Mouse (Mus musculus) left cerebral cortex, adult 18-20 months (tissue): ENCODE results near the gene Tprn. TPM values are rescaled to one million over a fixed set of nuclear protein-coding genes. Genes with fewer than 3 reads are reported as not detected.
"Not testable (repeated sequence)": the region's sequence is repeated elsewhere in the genome, so short reads cannot be mapped to it uniquely, and the experiment has no call there.

Experiments used
- DNase-seq, 2 experiments: peaks; one replicate each; pipeline ENCODE4 v3.0.0; 2021 to 2022; ENCODE audit warnings: low spot score in 2 of 2, mixed read lengths in 1 of 2
- total RNA-seq, 2 experiments: library from RNA; stranded (reverse); gene quantifications; 2 replicates each; pipeline ENCODE4 v1.2.3; 2021

Gene Tprn
- total RNA-seq, 2 experiments from 2014 or later: 13.7 to 17.9 TPM

DNA sequence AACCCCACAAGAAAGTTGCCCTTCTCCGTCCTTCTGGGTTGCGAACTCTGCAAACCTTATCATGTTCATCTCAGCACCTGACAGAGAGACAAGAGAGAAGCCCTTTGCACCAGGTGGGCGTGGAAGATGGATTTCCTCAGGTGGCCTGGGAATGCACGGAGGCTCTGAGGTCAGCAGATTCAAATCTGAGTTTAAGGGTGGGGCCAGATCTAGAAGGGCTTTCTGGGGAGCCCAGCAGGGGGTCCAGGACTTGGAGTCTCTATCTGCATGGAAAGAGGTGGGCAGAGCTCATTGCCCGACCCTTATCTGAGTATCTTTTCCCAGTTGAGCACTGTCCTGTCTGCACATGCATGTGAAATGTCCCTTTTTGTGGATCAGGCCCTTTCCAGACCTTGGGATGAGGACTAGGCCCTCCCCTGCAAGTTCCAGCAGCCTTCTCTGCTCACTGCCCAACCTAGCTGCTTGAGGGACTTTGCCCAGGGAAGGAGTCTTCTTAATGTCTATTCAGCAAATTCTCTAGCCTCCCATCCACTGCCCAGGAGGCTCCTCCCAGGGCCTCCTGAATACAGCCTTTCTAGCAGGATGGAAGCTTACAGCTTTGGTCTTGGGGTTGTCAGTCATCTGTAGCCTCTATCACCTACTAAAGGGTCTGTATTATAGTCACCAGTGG, 27.7 kb upstream of the Tprn start:
- no peak for DNase-seq

GRCm38 (mm10) chr2:25236614-25237013, 25.8 kb upstream of the Tprn start, which contains the start of gene Rnf224:
Gene Rnf224 (minus strand): TSS chr2:25236787.
- DNase-seq: no peak

DNA sequence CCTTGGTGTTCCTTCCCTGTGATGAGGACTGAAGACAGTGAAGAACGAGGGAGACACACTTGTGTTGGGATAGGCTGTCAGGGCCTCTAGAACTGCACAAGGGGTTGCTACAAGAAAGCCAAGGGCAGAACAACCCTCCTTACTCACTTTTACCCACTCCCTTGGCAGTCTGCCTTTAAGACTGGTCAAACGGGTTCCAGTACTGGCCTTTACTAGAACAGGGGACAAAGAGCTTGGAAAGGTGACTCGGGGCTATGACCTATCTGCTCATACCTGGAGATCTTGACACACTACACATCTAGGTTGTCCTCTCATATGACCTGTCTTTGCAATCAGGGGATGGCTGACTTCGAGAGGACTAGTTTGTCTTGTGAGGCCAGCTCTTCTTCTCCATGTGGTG, 24.9 kb upstream of the Tprn start:
- DNase-seq: no peak

GRCm38 (mm10) chr2:25238106-25238505, 24.3 kb upstream of the Tprn start:
- DNase-seq: no peak

GRCm38 (mm10) chr2:25239766-25240165, 22.7 kb upstream of the Tprn start:
- no peak for DNase-seq

- no peak for DNase-seq
These were observed 22.1 kb upstream of the Tprn start for GRCm38 (mm10) chr2:25240310-25240709.

- peak; percentile 69 to 75 for DNase-seq
These were observed 21.5 kb upstream of the Tprn start for GRCm38 (mm10) chr2:25240723-25241437.

GRCm38 (mm10) chr2:25241438-25241775, 21.0 kb upstream of the Tprn start:
- DNase-seq: no peak

DNA sequence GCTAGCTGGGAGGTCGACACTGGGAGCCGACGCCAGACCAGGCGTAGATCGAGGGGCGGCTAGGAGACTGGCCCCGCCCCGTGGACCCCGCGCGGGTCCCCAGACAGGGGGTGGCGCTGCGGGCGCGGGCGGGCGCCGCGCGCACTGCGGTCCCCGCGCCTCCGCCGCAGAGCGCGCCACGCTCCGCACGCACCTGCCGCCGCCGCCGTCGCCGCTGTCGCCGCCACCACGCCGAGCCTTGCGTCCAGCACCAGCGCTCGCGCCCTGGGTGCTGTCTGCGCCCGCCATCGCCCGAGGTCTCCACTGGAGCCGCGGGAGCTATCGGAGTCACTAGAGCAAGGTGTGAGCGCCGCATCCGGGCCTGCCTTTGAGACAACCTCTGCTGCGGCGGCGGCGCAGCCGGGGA, 20.3 kb upstream of the Tprn start, which contains the start of the genes Rnf208 and Cysrt1:
Gene Rnf208, plus strand, starts transcription at position 155 of the 406 bp plus-strand sequence.
Gene Cysrt1, minus strand, starts transcription at position 352 of the 406 bp plus-strand sequence.
- DNase-seq: peak; percentile 45 to 62

DNA sequence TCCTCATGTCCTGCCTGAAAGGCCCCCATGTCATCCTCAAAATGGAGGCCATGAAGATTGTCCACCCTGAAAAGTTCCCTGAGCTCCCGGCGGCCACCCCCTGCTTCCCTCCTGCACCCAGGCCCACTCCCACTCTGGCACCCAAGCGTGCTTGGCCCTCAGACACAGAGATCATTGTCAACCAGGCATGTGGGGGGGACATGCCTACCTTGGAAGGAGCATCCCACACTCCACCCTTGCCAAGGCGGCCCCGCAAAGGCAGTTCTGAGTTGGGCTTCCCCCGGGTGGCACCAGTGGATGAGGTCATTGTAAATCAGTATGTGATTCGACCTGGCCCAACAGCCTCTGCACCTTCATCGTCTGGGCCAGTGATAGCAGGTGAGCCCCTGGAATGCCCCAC, 19.1 kb upstream of the Tprn start:
- no peak for DNase-seq

GRCm38 (mm10) chr2:25244144-25244543, 18.3 kb upstream of the Tprn start:
- DNase-seq: no peak

- no peak for DNase-seq
These were observed 16.0 kb upstream of the Tprn start, which contains the start of gene AL732309.1 for GRCm38 (mm10) chr2:25246183-25247072. Gene AL732309.1 (minus strand): TSS chr2:25246863.

GRCm38 (mm10) chr2:25252331-25252730, 10.1 kb upstream of the Tprn start:
- no peak for DNase-seq

DNA sequence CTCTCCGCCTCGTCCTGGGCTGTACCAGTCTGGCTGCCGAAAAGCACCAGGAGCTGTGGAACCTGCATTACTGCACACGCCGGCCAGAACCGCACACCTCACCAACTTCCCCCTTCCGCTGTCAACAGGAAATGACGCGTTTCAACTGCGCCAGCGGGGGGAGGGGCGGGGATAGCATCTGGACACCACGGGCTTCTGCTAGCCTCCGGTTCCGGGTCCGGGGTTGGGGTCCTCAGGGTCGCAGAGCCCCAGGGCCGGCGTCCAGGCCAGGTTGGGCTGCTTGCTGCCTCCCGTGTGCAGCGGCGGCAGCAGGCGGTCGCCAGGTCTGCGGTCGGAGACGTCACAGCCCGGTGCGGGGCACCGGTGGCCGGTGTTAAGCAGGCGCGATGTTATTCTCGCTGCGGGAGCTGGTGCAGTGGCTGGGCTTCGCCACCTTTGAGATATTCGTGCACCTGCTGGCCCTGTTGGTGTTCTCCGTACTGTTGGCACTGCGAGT, 7.1 kb upstream of the Tprn start, which contains the start of gene Tmem203:
Gene Tmem203, plus strand, starts transcription at position 156 of the 496 bp plus-strand sequence.
- DNase-seq: peak; percentile 89

DNA sequence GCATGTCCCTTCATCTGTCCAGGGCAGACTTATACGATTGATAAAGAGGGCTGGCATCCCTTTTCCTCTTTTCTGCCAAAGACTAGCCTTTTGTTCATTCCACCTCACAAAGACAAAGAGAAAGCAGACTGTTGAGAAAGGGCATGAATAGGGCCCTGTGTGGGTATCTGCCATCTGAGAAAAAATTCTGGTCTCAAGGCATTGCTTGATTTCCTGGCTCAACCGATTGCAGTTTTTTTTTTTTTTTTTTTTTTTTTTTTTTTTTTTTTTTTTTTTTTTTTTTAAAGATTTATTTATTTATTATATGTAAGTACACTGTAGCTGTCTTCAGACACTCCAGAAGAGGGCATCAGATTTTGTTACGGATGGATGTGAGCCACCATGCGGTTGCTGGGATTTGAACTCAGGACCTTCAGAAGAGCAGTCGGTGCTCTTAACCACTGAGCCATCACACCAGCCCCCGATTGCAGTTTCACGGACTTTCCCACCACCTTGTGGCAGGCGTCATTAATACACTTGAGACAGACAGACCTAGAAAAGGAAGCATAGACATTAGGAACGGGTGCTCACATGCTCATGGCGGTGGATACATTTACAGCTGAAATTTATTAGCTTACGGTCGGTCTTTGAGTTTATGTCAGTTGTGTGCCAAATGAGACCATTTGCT, 5.8 kb upstream of the Tprn start:
- not testable (repeated sequence) for DNase-seq

- not testable (repeated sequence) for DNase-seq
These were observed 5.2 kb upstream of the Tprn start for GRCm38 (mm10) chr2:25257250-25257649.

- no peak for DNase-seq
These were observed 3.5 kb upstream of the Tprn start for GRCm38 (mm10) chr2:25258887-25259286.

DNA sequence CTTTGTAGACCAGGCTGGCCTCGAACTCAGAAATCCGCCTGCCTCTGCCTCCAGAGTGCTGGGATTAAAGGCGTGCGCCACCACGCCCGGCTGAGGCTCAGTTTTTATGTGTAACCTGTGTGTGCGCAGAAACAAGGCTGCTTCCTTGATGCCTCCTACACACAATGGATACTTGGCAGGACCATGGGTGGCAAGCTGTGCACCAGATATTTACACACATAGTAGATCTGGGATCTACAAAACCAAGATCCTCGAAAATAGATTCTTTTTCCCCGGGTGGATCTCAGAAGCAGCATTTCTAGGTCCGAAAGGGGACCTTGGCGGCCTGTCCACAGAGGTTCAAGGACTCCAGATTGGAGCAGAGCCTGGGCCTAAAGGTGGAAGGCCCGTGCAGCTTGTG, 548 bp upstream of the Tprn start:
- no peak for DNase-seq

- no peak for DNase-seq
These were observed 591 bp downstream of the Tprn start for GRCm38 (mm10) chr2:25262795-25263622.
